8 mouse cellular contexts compared by ENCODE assay signal in genomic region chr5:117358248-117358630, GRCm38 (mm10). TPM values are rescaled to one million over a fixed set of nuclear protein-coding genes. Genes with fewer than 3 reads are reported as not detected.
A peak's percentile ranks its signal among the peaks of the same experiment; 100 is the strongest.
DNase-seq lines count a peak whose midpoint lies in the region; ATAC-seq and TF ChIP-seq lines count a peak whose summit lies in the region.

No protein-coding gene starts in this region.

- no peak for ATAC-seq in heart, embryonic 16.5 days (replicated peaks; ENCODE audit: extremely low read depth, insufficient read depth, low FRiP score)
- ATAC-seq in G1E (ENCODE audit: extremely low read depth, insufficient number of reproducible peaks, low FRiP score, poor library complexity, severe bottlenecking), result no peak
- ATAC-seq in forebrain, embryonic 16.5 days, result no peak
- ATAC-seq in midbrain, embryonic 11.5 days (ENCODE audit: low FRiP score), result no peak

- H3K4me3 ChIP-seq in heart, embryonic 16.5 days (ENCODE audit: low read length), result peak overlapping the region; percentile 92
- H3K4me3 ChIP-seq in G1E (ENCODE audit: low read depth, low read length), result peak overlapping the region; percentile 91; the same call in 1 of the 2 replicates
- peak overlapping the region; percentile 99 for H3K4me3 ChIP-seq in forebrain, embryonic 16.5 days (replicated peaks; ENCODE audit: low read length)
- H3K4me3 ChIP-seq in midbrain, embryonic 11.5 days (ENCODE audit: low read depth, low read length), result peak overlapping the region; percentile 85

- no peak for TF ChIP-seq CTCF in G1E (IDR thresholded peaks at IDR 0.05; ENCODE audit: low read depth, low read length)

- H3K27ac ChIP-seq in heart, embryonic 16.5 days (ENCODE audit: low read length), result peak overlapping the region; percentile 95
- H3K27ac ChIP-seq in forebrain, embryonic 16.5 days (ENCODE audit: low read length), result peak overlapping the region; percentile 86
- H3K27ac ChIP-seq in midbrain, embryonic 11.5 days (ENCODE audit: low read depth, low read length), result no peak overlapping the region

- intact Hi-C loops in heart, postnatal 36 days (cut with DNase I), result loop anchor here (1.0 to 5.0 kb wide), 2 partner anchors 39 to 241 kb away; partner anchors contain the start of genes Suds3 and Vsig10
- intact Hi-C loops in left cerebral cortex, postnatal 36 days (cut with DNase I), result loop anchor here (5.0 kb wide), 3 partner anchors 41 to 241 kb away; partner anchors contain the start of genes Ksr2, Suds3 and Vsig10

- no peaks in the 10 kb centered on the region for H3K36me3 ChIP-seq in heart, embryonic 16.5 days (ENCODE audit: control insufficient read depth, insufficient read depth)
- peaks cover 25% of the 10 kb centered on the region for H3K36me3 ChIP-seq in G1E (replicated peaks)
- H3K36me3 ChIP-seq in forebrain, embryonic 16.5 days (ENCODE audit: control insufficient read depth, insufficient read depth), result no peaks in the 10 kb centered on the region
- no peaks in the 10 kb centered on the region for H3K36me3 ChIP-seq in midbrain, embryonic 11.5 days (ENCODE audit: control insufficient read depth, insufficient read depth, low read length)

- WGBS in heart, embryonic 16.5 days, result 8% methylated on average over 6 of the region's 6 CpGs
- 3% methylated on average over 6 of the region's 6 CpGs for WGBS in forebrain, embryonic 16.5 days
- WGBS in midbrain, embryonic 11.5 days, result 11% methylated on average over 6 of the region's 6 CpGs

- H3K4me2 ChIP-seq in heart, embryonic 16.5 days (ENCODE audit: low read depth, low read length), result peak overlapping the region; percentile 89
- H3K4me2 ChIP-seq in forebrain, embryonic 16.5 days (ENCODE audit: low read length), result peak overlapping the region; percentile 94
- peak overlapping the region; percentile 87 for H3K4me2 ChIP-seq in midbrain, embryonic 11.5 days

- H3K9ac ChIP-seq in heart, embryonic 16.5 days (ENCODE audit: low read length), result peak overlapping the region; percentile 96
- peak overlapping the region; percentile 98 for H3K9ac ChIP-seq in forebrain, embryonic 16.5 days (replicated peaks; ENCODE audit: low read depth, low read length)
- H3K9ac ChIP-seq in midbrain, embryonic 11.5 days (ENCODE audit: low read length), result peak overlapping the region; percentile 91

- H3K27me3 ChIP-seq in heart, embryonic 16.5 days (ENCODE audit: control insufficient read depth, insufficient read depth, low read length), result no peaks in the 10 kb centered on the region
- H3K27me3 ChIP-seq in G1E (ENCODE audit: insufficient read depth, low read length), result peaks cover 21% of the 10 kb centered on the region
- H3K27me3 ChIP-seq in forebrain, embryonic 16.5 days (replicated peaks; ENCODE audit: control insufficient read depth, insufficient read depth, low read length), result no peaks in the 10 kb centered on the region
- no peaks in the 10 kb centered on the region for H3K27me3 ChIP-seq in midbrain, embryonic 11.5 days (ENCODE audit: control insufficient read depth, insufficient read depth, low read length)

- no peaks in the 10 kb centered on the region for H3K9me3 ChIP-seq in heart, embryonic 16.5 days (replicated peaks; ENCODE audit: control insufficient read depth, low read length)
- H3K9me3 ChIP-seq in G1E (replicated peaks), result no peaks in the 10 kb centered on the region
- no peaks in the 10 kb centered on the region for H3K9me3 ChIP-seq in forebrain, embryonic 16.5 days (ENCODE audit: control insufficient read depth, low read length)
- no peaks in the 10 kb centered on the region for H3K9me3 ChIP-seq in midbrain, embryonic 11.5 days (ENCODE audit: control insufficient read depth, low read length)

- DNase-seq in heart, postnatal 36 days, result no peak
- no peak for DNase-seq in G1E (ENCODE audit: low spot score)
- no peak for DNase-seq in midbrain, embryonic 11.5 days (ENCODE audit: low spot score, missing footprints)
- no peak for DNase-seq in cerebellum, postnatal 4 days (ENCODE audit: low spot score in 2 of 2)
- no peak for DNase-seq in left cerebral cortex, postnatal 36 days (ENCODE audit: low spot score in 2 of 2)
- no peak for DNase-seq in frontal cortex, postnatal 25 days (ENCODE audit: low spot score in 2 of 2)

- peaks cover 55% of the 10 kb centered on the region for H3K4me1 ChIP-seq in heart, embryonic 16.5 days (ENCODE audit: control insufficient read depth, insufficient read depth, low read length)
- peaks cover 41% of the 10 kb centered on the region for H3K4me1 ChIP-seq in G1E (ENCODE audit: insufficient read depth, low read depth, low read length)
- H3K4me1 ChIP-seq in forebrain, embryonic 16.5 days (replicated peaks; ENCODE audit: control insufficient read depth, insufficient read depth, low read length), result peaks cover 35% of the 10 kb centered on the region
- H3K4me1 ChIP-seq in midbrain, embryonic 11.5 days (ENCODE audit: control insufficient read depth, insufficient read depth, low read length), result peaks cover 27% of the 10 kb centered on the region

RNA-seq across cellular contexts. Expression of gene Wsb2, which starts 1.1 kb away (rescaled TPM):
- 75.1 and 86.8 TPM in 2 replicates for polyA plus RNA-seq in heart, embryonic 16.5 days (2015; fragmentation: Nextera tagmentation; extraction: Ambion mirVana)
- 100 to 1,000 TPM in 1 of 2 experiments, 10 to 100 TPM in 1; 97.1 to 104 TPM for total RNA-seq in heart, postnatal 36 days (2021)
- total RNA-seq in G1E (2014; fragmentation: Nextera tagmentation) (14.7 and 26.3 TPM in 2 replicates), G1E (2017) (61.5 and 69.3 TPM in 2 replicates)
- 29.8 and 34.5 TPM in 2 replicates for polyA plus RNA-seq in G1E (2012)
- 216 and 227 TPM in 2 replicates for polyA plus RNA-seq in forebrain, embryonic 16.5 days (2015; fragmentation: Nextera tagmentation; extraction: Ambion mirVana)
- 72.7 and 84.2 TPM in 2 replicates for polyA plus RNA-seq in midbrain, embryonic 11.5 days (2014; fragmentation: Nextera tagmentation; extraction: Ambion mirVana)
- 100 to 1,000 TPM; 294 to 334 TPM for total RNA-seq in left cerebral cortex, postnatal 36 days (2021)

RNA-seq across cellular contexts. Expression of gene Rfc5, which starts 30.6 kb away (rescaled TPM):
- 62.8 and 69.4 TPM in 2 replicates for polyA plus RNA-seq in heart, embryonic 16.5 days (2015; fragmentation: Nextera tagmentation; extraction: Ambion mirVana)
- 1 to 10 TPM; 2.7 to 5.2 TPM for total RNA-seq in heart, postnatal 36 days (2021)
- 42.6 and 44.9 TPM in 2 replicates for total RNA-seq in G1E (2014; fragmentation: Nextera tagmentation)
- total RNA-seq in G1E (2017), result 68.1 and 71.8 TPM in 2 replicates
- 145 and 167 TPM in 2 replicates for polyA plus RNA-seq in G1E (2012)
- 40.7 and 53.5 TPM in 2 replicates for polyA plus RNA-seq in forebrain, embryonic 16.5 days (2015; fragmentation: Nextera tagmentation; extraction: Ambion mirVana)
- polyA plus RNA-seq in midbrain, embryonic 11.5 days (2014; fragmentation: Nextera tagmentation; extraction: Ambion mirVana), result 97.7 and 102 TPM in 2 replicates
- total RNA-seq in left cerebral cortex, postnatal 36 days (2021), result 10 to 100 TPM; 16.8 to 18.0 TPM

RNA-seq across cellular contexts. Expression of gene Vsig10, which starts 39.4 kb away (rescaled TPM):
- polyA plus RNA-seq in heart, embryonic 16.5 days (2015; fragmentation: Nextera tagmentation; extraction: Ambion mirVana), result 6.1 and 9.2 TPM in 2 replicates
- total RNA-seq in heart, postnatal 36 days (2021), result 10 to 100 TPM; 10.3 to 12.3 TPM
- total RNA-seq in G1E (2014; fragmentation: Nextera tagmentation) (not detected in 2 replicates), G1E (2017) (0.05 and 0.17 TPM in 2 replicates)
- polyA plus RNA-seq in G1E (2012), result 0.02 TPM in 1 of 2 replicates, not detected in the other
- polyA plus RNA-seq in forebrain, embryonic 16.5 days (2015; fragmentation: Nextera tagmentation; extraction: Ambion mirVana), result 1.5 and 2.1 TPM in 2 replicates
- 1.7 and 2.2 TPM in 2 replicates for polyA plus RNA-seq in midbrain, embryonic 11.5 days (2014; fragmentation: Nextera tagmentation; extraction: Ambion mirVana)
- total RNA-seq in left cerebral cortex, postnatal 36 days (2021), result 1 to 10 TPM; 2.7 to 2.9 TPM

RNA-seq across cellular contexts. Expression of gene Ksr2, which starts 55.6 kb away (rescaled TPM):
- polyA plus RNA-seq in heart, embryonic 16.5 days (2015; fragmentation: Nextera tagmentation; extraction: Ambion mirVana), result 0.04 and 0.05 TPM in 2 replicates
- under 1 TPM in 1 of 2 experiments, not detected in 1; 0.11 TPM for total RNA-seq in heart, postnatal 36 days (2021)
- not detected in 2 replicates for total RNA-seq in G1E (2014; fragmentation: Nextera tagmentation)
- under 0.01 and 0.05 TPM in 2 replicates for total RNA-seq in G1E (2017)
- not detected in 2 replicates for polyA plus RNA-seq in G1E (2012)
- polyA plus RNA-seq in forebrain, embryonic 16.5 days (2015; fragmentation: Nextera tagmentation; extraction: Ambion mirVana), result 4.3 and 7.5 TPM in 2 replicates
- 0.90 and 1.3 TPM in 2 replicates for polyA plus RNA-seq in midbrain, embryonic 11.5 days (2014; fragmentation: Nextera tagmentation; extraction: Ambion mirVana)
- total RNA-seq in left cerebral cortex, postnatal 36 days (2021), result 10 to 100 TPM; 35.0 to 44.3 TPM
